Mouse (Mus musculus) intestine, embryonic 16.5 days (tissue): ENCODE results near the gene Rhebl1. TPM values are rescaled to one million over a fixed set of nuclear protein-coding genes. Genes with fewer than 3 reads are reported as not detected.

ENCODE experiments used
- ATAC-seq: fragments of 200-750 bp; cut with Nextera tagmentation; 2 replicates; pipeline ENCODE4 v1.8.0; 2017; ENCODE audit warnings: moderate TSS enrichment, moderate library complexity
- H3K27ac ChIP-seq: fragments of 300-500 bp; sonication (generic); 2 replicates; pipeline ENCODE4 v1.5.1; 2014; ENCODE audit warnings: mild to moderate bottlenecking, low read length
- H3K27me3 ChIP-seq: fragments of 300-500 bp; sonication (generic); replicated peaks from 2 replicates; pipeline ENCODE4 v1.6.1; 2014; ENCODE audit warnings: low read length, control low read depth, mixed read lengths; ENCODE audit not compliant: control insufficient read depth, insufficient read depth
- H3K36me3 ChIP-seq: fragments of 300-500 bp; sonication (generic); 2 replicates; pipeline ENCODE4 v1.6.1; 2014; ENCODE audit warnings: low read length, control low read depth; ENCODE audit not compliant: control insufficient read depth, insufficient read depth
- H3K4me1 ChIP-seq: fragments of 300-500 bp; sonication (generic); 2 replicates; pipeline ENCODE4 v1.6.1; 2014; ENCODE audit warnings: low read length, control low read depth, mixed read lengths; ENCODE audit not compliant: control insufficient read depth, insufficient read depth
- H3K4me2 ChIP-seq: fragments of 300-500 bp; sonication (generic); 2 replicates; pipeline ENCODE4 v1.6.1; 2014; ENCODE audit warnings: low read depth, low read length, control low read depth
- H3K4me3 ChIP-seq: fragments of 300-500 bp; sonication (generic); 2 replicates; pipeline ENCODE4 v1.5.1; 2014; ENCODE audit warnings: mild to moderate bottlenecking, low read length
- H3K9ac ChIP-seq: fragments of 300-500 bp; sonication (generic); 2 replicates; pipeline ENCODE4 v1.6.1; 2014; ENCODE audit warnings: low read depth, low read length
- H3K9me3 ChIP-seq: fragments of 300-500 bp; sonication (generic); 2 replicates; pipeline ENCODE4 v1.6.1; 2016; ENCODE audit warnings: low read length, control low read depth; ENCODE audit not compliant: control insufficient read depth
- WGBS: fragments of 180-500 bp; shearing (Covaris S2); extraction: QIAGEN DNeasy Blood & Tissue Kit; methylation state at CpG from one replicate; pipeline ENCODE4 v1.1.7; 2014; 5-methylcytosine and 5-hydroxymethylcytosine counted together
- polyA plus RNA-seq: library from polyadenylated mRNA; unstranded; fragments of >200 nt; fragmentation: Nextera tagmentation; extraction: Ambion mirVana; gene quantifications from 2 replicates; pipeline ENCODE4 v1.2.1, GENCODE M21; 2015

Rhebl1 gene
- polyA plus RNA-seq, 1 experiment from 2014 or later, result 12.3 TPM

DNA sequence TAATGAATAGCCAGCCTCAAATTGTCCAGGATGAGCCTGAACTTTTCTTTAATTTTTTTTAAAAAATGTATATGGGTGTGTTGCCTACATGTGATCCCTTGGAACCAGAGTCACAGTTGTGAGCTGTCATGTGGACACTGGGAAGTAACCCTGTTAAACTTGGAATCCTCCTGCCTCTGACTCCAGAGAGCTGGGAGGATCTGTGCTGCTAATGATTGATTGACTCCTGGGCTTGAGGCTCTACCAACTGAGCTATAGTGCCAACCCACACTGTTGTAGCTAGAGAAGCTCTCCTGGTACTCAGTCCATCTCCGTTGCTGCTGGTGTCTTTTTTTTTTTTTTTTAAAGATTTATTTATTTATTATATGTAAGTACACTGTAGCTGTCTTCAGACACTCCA is 10.2 kb downstream of the Rhebl1 start:
- H3K9me3 ChIP-seq, result no peaks in the 10 kb centered on the region
- 59% methylated on average over 1 of the region's 1 CpGs for WGBS
- peak overlapping the region; percentile 82 for H3K27ac ChIP-seq
- no peak overlapping the region for H3K4me3 ChIP-seq
- H3K4me1 ChIP-seq, result peaks cover 5% of the 10 kb centered on the region
- no peak for ATAC-seq
- no peak overlapping the region for H3K9ac ChIP-seq
- no peaks in the 10 kb centered on the region for H3K27me3 ChIP-seq
- H3K4me2 ChIP-seq, result no peak overlapping the region
- H3K36me3 ChIP-seq, result no peaks in the 10 kb centered on the region

DNA sequence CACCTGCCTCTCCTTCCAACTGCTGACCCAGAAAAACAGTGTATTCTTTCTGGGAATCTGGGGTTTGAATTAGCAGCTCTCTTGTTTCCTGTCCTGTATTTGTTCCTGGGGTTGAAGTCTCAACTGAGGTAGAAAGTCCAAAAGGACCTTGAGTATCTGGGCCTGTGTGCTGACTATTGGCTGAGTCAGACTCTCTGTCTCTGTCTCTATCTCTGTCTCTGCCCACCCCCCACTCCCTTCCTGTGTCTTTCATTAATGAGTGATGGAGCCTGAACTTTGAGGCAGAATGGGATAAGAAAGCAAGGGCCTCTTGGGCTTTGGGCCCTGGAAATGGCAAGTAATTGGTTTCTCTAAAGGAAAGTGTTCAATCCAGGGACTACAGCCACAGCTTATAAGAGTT is 10.7 kb downstream of the Rhebl1 start:
- ATAC-seq, result peak; percentile 41
- Histone ChIP-seq H3K9ac (no peak overlapping the region), H3K27ac (peak overlapping the region; percentile 82)

DNA sequence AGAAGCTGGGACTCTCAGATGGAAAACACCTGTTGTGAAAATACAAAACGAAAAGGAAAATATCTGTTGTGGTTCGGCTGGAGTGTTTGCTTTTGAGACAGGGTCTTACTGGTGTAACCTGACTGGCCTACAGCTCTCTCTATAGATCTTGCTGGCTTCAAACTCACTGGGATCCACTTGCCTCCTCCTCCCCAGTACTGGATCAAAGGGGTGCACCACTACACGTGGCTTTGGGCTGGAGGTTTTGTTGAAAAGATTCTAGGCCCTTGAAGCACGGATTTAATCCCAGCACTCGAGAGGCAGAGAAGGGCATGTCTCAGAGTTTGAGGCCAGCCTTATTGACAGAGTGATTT is 12.7 kb downstream of the Rhebl1 start:
- peak; percentile 14; the same call in 1 of the 2 replicates for ATAC-seq
- H3K27ac ChIP-seq, result 0 out of 2 replicates have a peak overlapping the region, but pooled peaks have one; percentile 5
- whole genome bisulfite sequencing, result 8% methylated on average over 5 of the region's 5 CpGs

More for the DNA sequence above, 10.7 kb downstream of the Rhebl1 start:
- Histone ChIP-seq H3K4me1 (peaks cover 5% of the 10 kb centered on the region), H3K27me3 (no peaks in the 10 kb centered on the region), H3K4me3 (no peak overlapping the region), H3K9me3 (no peaks in the 10 kb centered on the region), H3K4me2 (no peak overlapping the region), H3K36me3 (no peaks in the 10 kb centered on the region)

DNA sequence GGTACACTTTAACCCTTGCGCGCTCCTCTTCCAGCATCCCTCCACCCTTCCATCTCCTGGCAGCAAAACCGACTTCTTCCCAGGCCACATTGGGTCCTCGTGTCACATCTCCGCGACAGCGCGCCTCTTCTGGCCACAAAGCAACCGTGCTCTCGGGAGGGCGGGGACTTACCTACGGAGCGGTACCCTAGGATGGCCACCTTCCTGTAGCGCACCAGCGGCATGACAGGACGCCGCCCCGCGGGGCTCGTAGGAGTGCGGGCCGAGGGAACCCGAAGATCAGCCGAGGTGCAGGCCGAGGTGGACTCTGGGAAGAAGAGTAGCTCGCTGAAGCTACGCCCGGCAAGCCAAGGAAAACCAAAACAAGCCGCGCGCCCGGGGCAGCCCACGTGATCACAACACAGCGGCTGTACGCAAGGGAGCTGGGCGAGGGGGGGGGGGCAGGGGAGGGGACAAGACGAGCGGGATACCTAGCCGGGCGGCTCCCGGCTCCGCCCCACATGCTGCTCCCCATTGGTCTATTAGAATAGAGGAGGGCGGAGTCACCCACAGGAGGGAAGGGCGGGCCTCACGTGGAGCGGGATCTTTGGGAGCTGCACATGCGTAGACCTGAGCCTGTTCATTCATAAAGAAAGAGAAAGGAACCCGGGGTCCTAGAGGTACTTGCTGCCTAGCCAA is 13.2 kb downstream of the Rhebl1 start:
- H3K36me3 ChIP-seq, result no peaks in the 10 kb centered on the region
- H3K27ac ChIP-seq, result peak overlapping the region; percentile 88
- peak; percentile 95 for ATAC-seq
- peak overlapping the region; percentile 76 for H3K4me3 ChIP-seq
- H3K4me2 ChIP-seq, result peak overlapping the region; percentile 95
- no peaks in the 10 kb centered on the region for H3K9me3 ChIP-seq
- peaks cover 5% of the 10 kb centered on the region for H3K4me1 ChIP-seq
- peak overlapping the region; percentile 79 for H3K9ac ChIP-seq
- WGBS, result under 1% methylated on average over 47 of the region's 48 CpGs
- H3K27me3 ChIP-seq, result no peaks in the 10 kb centered on the region

More for the DNA sequence above, 12.7 kb downstream of the Rhebl1 start:
- Histone ChIP-seq H3K4me1 (peaks cover 5% of the 10 kb centered on the region), H3K9me3 (no peaks in the 10 kb centered on the region), H3K27me3 (no peaks in the 10 kb centered on the region), H3K4me2 (peak overlapping the region; percentile 95), H3K4me3 (peak overlapping the region; percentile 76), H3K9ac (peak overlapping the region; percentile 41), H3K36me3 (no peaks in the 10 kb centered on the region)

DNA sequence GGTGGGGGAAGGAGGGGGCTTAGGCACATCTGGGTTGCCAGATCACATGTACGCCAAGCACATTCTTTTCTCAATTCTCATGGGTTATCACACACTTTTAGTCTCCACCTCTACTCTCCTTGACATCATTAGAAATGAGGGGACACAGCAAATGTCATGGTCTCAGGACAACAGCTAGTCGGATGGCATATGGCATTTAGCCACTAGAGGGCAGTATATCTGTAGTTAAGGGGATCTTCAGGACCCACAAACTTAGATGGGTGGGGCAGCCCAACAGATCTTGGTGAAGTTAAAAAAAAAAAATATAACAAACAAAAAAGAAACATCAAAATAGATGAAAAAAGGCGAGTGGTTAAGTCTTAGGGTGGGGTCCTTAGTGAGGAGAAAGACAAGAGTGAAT is 17.0 kb downstream of the Rhebl1 start:
- 13% methylated on average over 3 of the region's 3 CpGs for WGBS

DNA sequence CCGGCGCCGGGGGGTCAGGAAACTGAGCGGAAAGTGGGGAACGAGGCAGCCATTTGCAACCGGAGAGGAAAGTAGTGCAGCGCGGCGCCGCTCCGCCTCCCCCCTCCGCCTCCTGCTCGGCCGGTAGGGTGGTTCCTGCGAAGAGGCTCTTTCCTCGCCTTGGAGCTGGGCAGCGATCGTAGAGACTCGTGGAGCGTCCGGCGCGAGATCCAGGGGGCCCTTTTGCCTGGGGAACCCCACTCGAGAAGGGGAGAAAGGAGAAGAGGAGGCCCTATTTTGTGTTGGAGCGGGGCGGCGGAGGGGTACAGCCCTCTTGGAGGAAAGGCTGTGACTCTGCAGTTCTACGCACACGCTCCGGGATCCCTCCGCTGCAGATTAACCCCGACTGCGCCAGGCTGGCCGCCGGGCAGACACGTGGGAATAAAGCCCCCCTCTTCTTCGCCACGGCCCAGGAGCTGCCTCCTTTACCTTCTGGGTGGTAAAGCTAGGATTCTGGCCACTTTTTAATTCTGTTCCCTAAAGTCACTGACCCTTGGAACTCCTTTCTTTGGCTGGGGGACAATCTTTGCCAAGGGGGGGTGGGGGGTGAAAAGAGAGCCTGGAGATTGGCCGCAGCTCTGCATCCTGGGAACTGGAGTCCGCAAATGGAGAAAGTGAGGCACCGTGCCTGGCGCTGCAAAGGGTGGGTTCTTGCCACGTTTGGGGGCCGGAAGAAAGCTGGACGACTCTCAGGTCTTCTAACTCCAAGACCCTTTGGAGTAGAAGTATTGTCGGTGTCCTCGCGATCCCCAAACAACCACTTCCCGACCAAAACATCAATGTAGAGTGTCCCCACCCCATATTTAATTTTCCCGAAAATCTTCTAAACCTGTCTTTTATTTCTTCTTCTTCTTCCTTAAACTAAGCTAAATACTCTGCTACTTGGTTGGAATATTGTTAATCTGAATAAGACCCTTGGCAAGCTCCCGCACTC is 22.1 kb downstream of the Rhebl1 start:
- H3K9me3 ChIP-seq, result no peaks in the 10 kb centered on the region
- H3K9ac ChIP-seq, result peak overlapping the region; percentile 90
- peak overlapping the region; percentile 72 for H3K4me3 ChIP-seq
- peak overlapping the region; percentile 97 for H3K27ac ChIP-seq
- WGBS, result 1% methylated on average over 48 of the region's 51 CpGs
- H3K27me3 ChIP-seq, result no peaks in the 10 kb centered on the region
- peaks cover 25% of the 10 kb centered on the region for H3K4me1 ChIP-seq
- H3K36me3 ChIP-seq, result no peaks in the 10 kb centered on the region
- peak overlapping the region; percentile 69 for H3K4me2 ChIP-seq
- ATAC-seq, result peak; percentile 71

More for the DNA sequence above, 17.0 kb downstream of the Rhebl1 start:
- ATAC-seq, result no peak
- Histone ChIP-seq H3K4me3 (no peak overlapping the region), H3K27ac (no peak overlapping the region), H3K4me1 (peaks cover 9% of the 10 kb centered on the region), H3K9me3 (no peaks in the 10 kb centered on the region), H3K27me3 (no peaks in the 10 kb centered on the region), H3K4me2 (no peak overlapping the region), H3K36me3 (no peaks in the 10 kb centered on the region), H3K9ac (no peak overlapping the region)

DNA sequence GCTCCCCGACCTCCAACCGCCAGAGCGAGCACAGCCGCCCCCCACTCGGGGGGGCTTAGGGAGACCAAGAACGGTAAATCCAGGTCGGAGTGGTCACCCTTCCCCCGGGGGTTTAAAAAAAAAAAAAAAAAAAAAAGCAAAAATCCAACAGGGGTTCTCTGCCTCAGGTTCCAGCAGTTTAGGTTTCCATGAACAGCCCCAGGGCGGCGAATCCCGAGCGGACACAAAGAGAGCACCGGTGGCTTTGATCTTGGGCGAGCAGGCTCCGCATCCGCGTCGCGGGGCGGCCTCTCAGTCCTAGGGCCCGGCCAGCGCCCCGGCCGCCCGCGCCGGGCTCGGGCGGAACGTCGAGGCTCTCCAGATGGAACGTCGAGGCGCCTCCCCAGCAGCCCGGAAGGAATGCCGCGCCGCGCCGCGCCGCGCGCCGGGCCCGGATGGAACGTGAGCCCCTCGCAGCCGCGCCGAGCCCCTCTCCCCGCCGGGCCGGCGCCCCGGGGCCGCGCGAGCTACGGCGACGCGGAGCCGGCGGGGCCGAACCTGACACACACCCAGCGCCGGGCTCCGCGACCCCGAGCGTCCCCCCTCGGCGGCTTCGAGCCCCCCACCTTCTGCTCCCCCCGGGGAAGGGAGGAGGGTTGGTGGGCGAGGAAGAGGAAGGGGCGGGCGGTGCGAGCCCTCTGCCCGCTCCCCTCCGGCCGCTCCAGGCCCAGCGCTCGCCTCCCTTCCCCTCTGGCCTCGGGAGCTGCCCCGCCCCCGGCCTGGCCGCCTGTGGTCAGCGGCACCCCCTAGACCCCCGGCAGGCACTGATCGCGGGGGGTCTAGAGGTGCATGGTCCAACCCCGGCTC is 23.0 kb downstream of the Rhebl1 start, which contains the start of gene Kmt2d:
Gene Kmt2d (minus strand): TSS at position 135 of the 846 bp plus-strand sequence.
- Histone ChIP-seq H3K4me1 (peaks cover 25% of the 10 kb centered on the region), H3K4me2 (peak within 1 kb of the TSS; percentile 97), H3K9ac (peak within 1 kb of the TSS; percentile 90), H3K36me3 (peaks cover under 1% of the 10 kb centered on the region; the same call in 1 of the 2 replicates), H3K27ac (peak within 1 kb of the TSS; percentile 97), H3K9me3 (no peaks in the 10 kb centered on the region), H3K4me3 (peak within 1 kb of the TSS; percentile 72), H3K27me3 (no peaks in the 10 kb centered on the region)
- under 1% methylated on average over 80 of the region's 94 CpGs for WGBS
- peak; percentile 50 for ATAC-seq

DNA sequence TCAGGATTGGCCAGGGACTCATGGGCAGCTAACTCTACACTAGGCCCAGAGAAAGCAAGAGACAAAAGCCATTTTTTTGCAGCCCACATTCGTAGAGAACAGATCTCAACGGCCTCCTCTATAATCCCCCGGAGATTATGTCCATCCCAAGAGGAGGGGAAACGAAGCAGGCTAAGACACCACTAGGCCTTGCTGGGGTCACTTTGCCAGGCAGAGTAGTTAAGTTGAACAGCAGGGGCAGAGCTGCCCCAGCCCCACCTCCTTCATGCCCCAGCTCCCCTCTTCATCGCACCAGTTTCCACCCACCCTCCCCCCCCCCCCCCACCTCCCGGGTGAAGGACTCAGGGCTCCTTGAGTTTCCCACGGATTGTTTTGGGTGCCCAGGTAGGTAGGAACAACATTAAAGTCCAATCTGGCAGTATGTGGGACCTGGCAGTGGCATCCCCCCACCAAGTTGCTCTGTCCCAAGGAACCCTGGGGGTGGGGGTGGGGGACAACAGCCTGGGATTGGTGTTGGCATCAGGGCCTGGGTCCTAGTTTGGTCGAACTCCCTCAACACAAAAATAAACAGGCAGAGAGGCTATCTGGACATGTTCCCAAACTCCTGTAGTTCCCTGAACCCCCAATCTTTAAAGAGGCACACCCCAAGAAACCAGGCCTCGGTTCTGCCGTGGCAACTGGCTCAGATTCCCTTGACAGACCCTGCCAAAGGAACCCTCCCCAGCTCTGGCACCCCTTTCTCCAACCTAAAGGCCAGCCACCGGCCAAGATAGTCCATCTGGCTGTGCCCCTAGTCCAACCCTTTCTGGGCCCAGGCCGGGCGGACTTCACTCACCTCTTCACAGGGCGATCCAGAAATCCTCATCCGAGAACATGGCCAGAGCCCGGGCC is 23.9 kb downstream of the Rhebl1 start:
- Histone ChIP-seq H3K4me2 (peak overlapping the region; percentile 97), H3K36me3 (peaks cover 9% of the 10 kb centered on the region), H3K27me3 (no peaks in the 10 kb centered on the region), H3K4me1 (peaks cover 25% of the 10 kb centered on the region), H3K4me3 (peak overlapping the region; percentile 72), H3K9ac (peak overlapping the region; percentile 90), H3K9me3 (no peaks in the 10 kb centered on the region), H3K27ac (peak overlapping the region; percentile 97)
- no peak for ATAC-seq
- WGBS, result under 1% methylated on average over 16 of the region's 16 CpGs
